Mouse (Mus musculus) liver, adult 2 months (tissue): Measurements from ENCODE around the gene Zmym4. TPM values are rescaled to one million over a fixed set of nuclear protein-coding genes. Genes with fewer than 3 reads are reported as not detected.
A peak's percentile ranks its signal among the peaks of the same experiment; 100 is the strongest.
"Not testable (repeated sequence)": the region's sequence is repeated elsewhere in the genome, so short reads cannot be mapped to it uniquely, and the experiment has no call there.

Experiments
- DNase-seq: peaks from one replicate; pipeline ENCODE4 v3.0.0-alpha.2; 2011; ENCODE audit warnings: low read depth, low spot score; ENCODE audit errors: extremely low read depth
- H3K27ac ChIP-seq: fragments of 200-500 bp; replicated peaks from 2 replicates; pipeline ENCODE4 v1.5.1; 2012; ENCODE audit warnings: low read depth, mild to moderate bottlenecking, control low read depth, inconsistent platforms, low read length; ENCODE audit not compliant: insufficient read depth
- H3K27me3 ChIP-seq: fragments of 200-500 bp; 2 replicates; pipeline ENCODE4 v1.6.1; 2012; ENCODE audit warnings: mild to moderate bottlenecking, moderate library complexity, low read length, inconsistent platforms; ENCODE audit not compliant: control insufficient read depth, insufficient read depth
- H3K36me3 ChIP-seq: fragments of 200-500 bp; 2 replicates; pipeline ENCODE4 v1.6.1; 2012; ENCODE audit warnings: low read length, inconsistent platforms; ENCODE audit not compliant: control insufficient read depth, insufficient read depth
- H3K4me1 ChIP-seq: fragments of 200-500 bp; 2 replicates; pipeline ENCODE4 v1.6.1; 2011; ENCODE audit warnings: low read length; ENCODE audit not compliant: control insufficient read depth, insufficient read depth
- H3K4me3 ChIP-seq: fragments of 200-500 bp; 2 replicates; pipeline ENCODE4 v1.5.1; 2011; ENCODE audit warnings: low read depth, mild to moderate bottlenecking, control low read depth, low read length, moderate library complexity; ENCODE audit not compliant: insufficient read depth
- H3K79me2 ChIP-seq: fragments of 200-500 bp; 2 replicates; pipeline ENCODE4 v1.6.1; 2012; ENCODE audit warnings: inconsistent platforms, mild to moderate bottlenecking, low read length, moderate library complexity; ENCODE audit not compliant: control insufficient read depth, insufficient read depth
- H3K9ac ChIP-seq: fragments of 200-500 bp; 2 replicates; pipeline ENCODE4 v1.6.1; 2012; ENCODE audit warnings: low read depth, mild to moderate bottlenecking, control low read depth, inconsistent platforms, low read length
- CTCF ChIP-seq: fragments of 200-500 bp; IDR thresholded peaks from 2 replicates; pipeline ENCODE4 v1.5.1; 2011; ENCODE audit warnings: low read depth, low read length, control low read depth
- POLR2A ChIP-seq: fragments of 200-500 bp; IDR thresholded peaks from 2 replicates; pipeline ENCODE4 v1.6.1; 2011; ENCODE audit warnings: low read length, control low read depth; ENCODE audit not compliant: insufficient read depth; ENCODE audit errors: extremely low read depth
- WGBS: fragments of 180-500 bp; shearing (Covaris S2); methylation state at CpG from one replicate; pipeline ENCODE4 v1.1.7; 2018; 5-methylcytosine and 5-hydroxymethylcytosine counted together
- polyA plus RNA-seq: library from polyadenylated mRNA; depleted of rRNA; stranded (reverse); fragments of >200 nt; gene quantifications from 2 replicates; pipeline ENCODE4 v1.2.3, GENCODE M21; 2012
- total RNA-seq: library from RNA; depleted of rRNA; stranded (reverse); fragments of >200 nt; gene quantifications from 2 replicates; pipeline ENCODE4 v1.2.3, GENCODE M21; 2014

Gene Zmym4
- total and polyA plus RNA-seq, 2 experiments = 1.7 to 10.0 TPM

DNA sequence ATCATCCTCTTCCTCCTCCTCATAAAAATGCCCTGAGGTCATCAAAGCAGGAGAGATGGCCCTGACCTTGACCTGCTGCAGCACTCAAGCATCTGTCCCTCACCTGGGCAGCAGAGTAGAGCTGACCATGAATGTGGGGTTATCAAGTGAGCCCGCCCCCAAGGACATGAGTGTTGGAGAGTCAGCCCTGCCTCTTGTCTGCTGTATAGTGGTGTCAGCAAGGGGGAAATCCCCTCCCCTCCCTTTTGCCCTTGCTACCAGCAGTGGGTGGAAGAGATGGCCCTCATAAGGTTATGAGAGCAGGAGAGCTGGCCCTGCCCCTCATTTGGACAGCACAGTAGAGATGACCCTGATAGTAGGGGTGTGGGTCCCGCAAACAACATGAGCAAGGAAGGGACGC lies 10.5 kb downstream of the Zmym4 start:
- Histone ChIP-seq H3K36me3 (no peaks in the 10 kb centered on the region; the same call in 1 of the 2 replicates), H3K79me2 (peaks cover 31% of the 10 kb centered on the region), H3K27me3 (no peaks in the 10 kb centered on the region), H3K4me1 (peaks cover 2% of the 10 kb centered on the region; the same call in 1 of the 2 replicates), H3K9ac (no peak overlapping the region), H3K27ac (no peak overlapping the region), H3K4me3 (no peak overlapping the region)
- WGBS = 79% methylated on average over 3 of the region's 3 CpGs
- DNase-seq = no peak
- no peak for TF ChIP-seq POLR2A

DNA sequence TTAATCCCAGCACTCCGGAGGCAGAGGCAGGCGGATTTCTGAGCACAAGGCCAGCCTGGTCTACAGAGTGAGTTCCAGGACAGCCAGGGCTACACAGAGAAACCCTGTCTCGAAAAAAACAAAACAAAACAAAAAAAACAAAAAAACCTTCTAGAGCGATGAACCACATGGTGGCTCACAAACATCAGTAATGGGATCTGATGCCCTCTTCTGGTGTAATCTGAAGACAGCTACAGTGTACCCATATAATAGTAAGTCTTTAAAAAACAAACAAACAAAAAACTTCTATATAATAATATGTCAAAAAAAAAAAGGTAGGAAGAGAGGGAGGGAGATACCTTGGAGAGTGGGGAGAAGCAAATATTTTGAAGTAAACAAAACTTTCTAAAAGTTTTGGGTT lies 17.1 kb downstream of the Zmym4 start:
- not testable (repeated sequence) for H3K27ac ChIP-seq, H3K27me3 ChIP-seq, H3K9ac ChIP-seq, H3K36me3 ChIP-seq, H3K79me2 ChIP-seq, H3K4me3 ChIP-seq, H3K4me1 ChIP-seq, DNase-seq
- 87% methylated on average over 4 of the region's 4 CpGs for WGBS

DNA sequence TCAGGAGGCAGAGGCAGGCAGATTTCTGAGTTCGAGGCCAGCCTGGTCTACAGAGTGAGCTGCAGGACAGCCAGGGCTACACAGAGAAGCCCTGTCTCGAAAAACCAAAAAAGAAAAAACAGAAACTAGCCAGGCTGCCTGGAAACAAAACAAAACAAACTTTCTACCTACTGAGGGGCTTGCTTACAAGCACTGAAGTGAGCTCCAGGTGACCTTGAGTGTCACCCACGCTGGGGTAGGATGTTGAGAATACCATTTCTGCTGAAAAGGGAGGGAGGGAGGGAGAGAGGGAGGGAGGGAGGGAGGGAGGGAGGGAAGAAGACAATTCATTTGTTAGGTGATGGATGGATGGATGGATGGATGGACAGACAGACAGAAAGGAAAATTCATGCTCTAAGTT lies 24.5 kb downstream of the Zmym4 start:
- no peak for DNase-seq
- no peak overlapping the region for H3K27ac ChIP-seq
- H3K9ac ChIP-seq = no peak overlapping the region
- H3K27me3 ChIP-seq = no peaks in the 10 kb centered on the region
- H3K4me1 ChIP-seq = no peaks in the 10 kb centered on the region
- H3K79me2 ChIP-seq = no peaks in the 10 kb centered on the region
- H3K4me3 ChIP-seq = no peak overlapping the region
- no peak for TF ChIP-seq POLR2A
- no peak for TF ChIP-seq CTCF
- 97% methylated on average over 3 of the region's 3 CpGs for WGBS
- H3K36me3 ChIP-seq = no peaks in the 10 kb centered on the region; the same call in 1 of the 2 replicates

DNA sequence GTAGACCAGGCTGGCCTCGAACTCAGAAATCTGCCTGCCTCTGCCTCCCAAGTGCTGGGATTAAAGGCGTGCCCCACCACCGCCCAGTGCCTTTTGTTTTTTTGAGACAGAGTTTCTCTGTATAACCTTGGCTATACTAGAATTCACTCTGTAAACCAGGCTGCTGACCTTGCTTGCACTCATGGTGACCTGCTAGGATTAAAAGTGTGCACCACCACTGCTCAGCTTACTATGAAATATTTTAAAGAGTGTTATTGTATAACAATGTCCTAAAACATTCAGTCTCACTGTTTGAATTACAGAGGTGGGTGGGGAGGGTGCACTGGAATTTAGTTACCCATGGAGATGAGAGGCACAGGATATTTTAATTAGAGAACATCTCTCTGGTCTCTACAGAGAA lies 25.1 kb downstream of the Zmym4 start:
- DNase-seq = no peak
- no peaks in the 10 kb centered on the region for H3K4me1 ChIP-seq
- H3K27ac ChIP-seq = no peak overlapping the region
- no peaks in the 10 kb centered on the region; the same call in 1 of the 2 replicates for H3K36me3 ChIP-seq
- no peak overlapping the region for H3K4me3 ChIP-seq
- H3K9ac ChIP-seq = no peak overlapping the region
- H3K27me3 ChIP-seq = no peaks in the 10 kb centered on the region
- 95% methylated on average over 3 of the region's 3 CpGs for WGBS
- TF ChIP-seq CTCF (no peak), POLR2A (no peak)
- no peaks in the 10 kb centered on the region for H3K79me2 ChIP-seq

DNA sequence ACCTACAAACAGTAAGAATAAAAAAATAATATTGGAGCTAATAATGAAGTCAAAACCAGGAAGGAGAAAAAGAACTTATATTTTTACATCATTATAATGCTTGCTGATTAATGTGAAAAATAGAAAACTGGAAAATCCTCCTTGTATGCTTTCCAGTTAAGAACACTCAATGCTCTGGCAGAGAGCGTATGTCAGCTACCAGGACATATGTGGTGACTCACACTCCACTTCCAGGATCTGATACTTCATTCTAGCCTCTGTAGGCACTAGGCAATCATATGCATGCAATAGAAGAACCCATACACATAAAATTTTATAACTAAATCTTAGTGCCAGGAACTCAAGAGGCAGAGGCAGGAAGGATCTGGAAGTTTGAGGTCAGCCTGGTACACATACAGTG lies 40.2 kb downstream of the Zmym4 start:
- peaks cover 6% of the 10 kb centered on the region; the same call in 1 of the 2 replicates for H3K36me3 ChIP-seq
- H3K4me3 ChIP-seq = no peak overlapping the region
- H3K4me1 ChIP-seq = no peaks in the 10 kb centered on the region
- no peak for DNase-seq
- H3K79me2 ChIP-seq = no peaks in the 10 kb centered on the region
- WGBS = 93% methylated on average over 1 of the region's 1 CpGs
- H3K27ac ChIP-seq = no peak overlapping the region
- no peak for TF ChIP-seq CTCF
- TF ChIP-seq POLR2A = no peak
- H3K27me3 ChIP-seq = no peaks in the 10 kb centered on the region
- no peak overlapping the region for H3K9ac ChIP-seq

DNA sequence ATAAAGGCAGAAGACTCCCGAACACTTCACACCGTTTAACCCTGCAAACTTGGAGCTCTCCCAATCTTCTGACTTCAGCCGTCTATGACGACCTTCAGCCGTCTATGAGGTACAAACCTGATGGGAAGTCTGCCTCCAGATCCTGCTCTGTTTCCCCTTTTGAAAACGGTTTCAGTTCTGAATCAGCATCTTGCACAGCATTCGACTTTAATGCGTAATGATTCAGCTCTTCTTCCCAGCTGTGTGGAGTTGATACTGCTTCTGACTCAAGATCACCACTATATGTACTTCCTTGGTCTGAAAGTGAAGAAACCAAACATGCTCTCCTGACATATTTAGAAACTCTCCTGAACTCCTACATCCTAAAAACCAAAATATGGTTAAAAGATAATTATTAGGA lies 78.1 kb downstream of the Zmym4 start:
- Histone ChIP-seq H3K79me2 (no peaks in the 10 kb centered on the region), H3K4me1 (no peaks in the 10 kb centered on the region), H3K4me3 (no peak overlapping the region), H3K27ac (no peak overlapping the region), H3K27me3 (no peaks in the 10 kb centered on the region), H3K9ac (no peak overlapping the region), H3K36me3 (peaks cover 39% of the 10 kb centered on the region)
- DNase-seq = peak; percentile 7
- no peak for TF ChIP-seq CTCF
- TF ChIP-seq POLR2A = no peak
- WGBS = 79% methylated on average over 8 of the region's 8 CpGs
